Mouse (Mus musculus) embryonic fibroblast, embryonic 13.5 days (primary cell): ENCODE data around the gene Ccdc88b. TPM values are rescaled to one million over a fixed set of nuclear protein-coding genes. Genes with fewer than 3 reads are reported as not detected.
"Not testable (repeated sequence)": the region's sequence is repeated elsewhere in the genome, so short reads cannot be mapped to it uniquely, and the experiment has no call there.

Experiments
- H3K27ac ChIP-seq: 2 replicates; pipeline ENCODE4 v1.5.1; 2012; ENCODE audit warnings: low read length, control low read depth, inconsistent platforms; ENCODE audit not compliant: insufficient read depth
- H3K4me1 ChIP-seq: 2 replicates; pipeline ENCODE4 v1.6.1; 2011; ENCODE audit warnings: low read length; ENCODE audit not compliant: control insufficient read depth, insufficient read depth
- H3K4me3 ChIP-seq: 2 replicates; pipeline ENCODE4 v1.5.1; 2011; ENCODE audit warnings: mild to moderate bottlenecking, control low read depth, low read length; ENCODE audit not compliant: insufficient read depth
- CTCF ChIP-seq: IDR thresholded peaks from 2 replicates; pipeline ENCODE4 v1.5.1; 2011; ENCODE audit warnings: mild to moderate bottlenecking, control low read depth, low read length, moderate library complexity, borderline replicate concordance; ENCODE audit not compliant: insufficient read depth
- POLR2A ChIP-seq: IDR thresholded peaks from 2 replicates; pipeline ENCODE4 v1.6.1; 2011; ENCODE audit warnings: low read depth, mild to moderate bottlenecking, control low read depth, low read length, moderate library complexity
- polyA plus RNA-seq: library from polyadenylated mRNA; stranded (reverse); fragments of >200 nt; gene quantifications from 2 replicates; pipeline ENCODE4 v1.2.4, GENCODE M21; 2011; ENCODE audit warnings: low read depth; ENCODE audit not compliant: missing spikeins, insufficient read length

The Ccdc88b gene
- 0.18 TPM in 1 of 2 replicates, not detected in the other for polyA plus RNA-seq

DNA sequence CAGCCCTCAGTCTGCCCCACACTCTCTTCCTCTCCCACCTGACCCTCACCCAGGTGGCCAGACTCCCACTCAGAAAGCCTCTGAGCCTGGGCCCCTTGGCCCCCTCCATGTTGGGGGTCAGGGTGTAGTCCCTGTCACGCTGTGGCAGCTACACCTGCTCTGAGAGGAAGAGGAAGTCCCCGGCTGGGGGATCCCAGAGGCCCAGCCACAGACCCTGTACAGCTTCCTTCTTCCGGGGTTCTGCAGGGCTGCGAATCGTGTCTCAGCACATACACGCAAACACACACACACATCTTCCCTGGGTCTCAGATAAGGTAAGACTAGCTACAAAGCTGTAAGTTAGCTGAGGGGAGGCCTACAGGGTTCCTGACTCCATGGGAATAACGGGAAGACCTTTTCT lies at the start of gene Ccdc88b:
Ccdc88b (minus strand) TSS at position 181 of the 400 bp plus-strand sequence.
- Histone ChIP-seq H3K4me3 (no peak within 1 kb of the TSS), H3K4me1 (0 out of 2 replicates have a peak, but pooled peaks cover 2% of the 10 kb centered on the region), H3K27ac (no peak within 1 kb of the TSS)
- TF ChIP-seq POLR2A (no peak), CTCF (no peak)

DNA sequence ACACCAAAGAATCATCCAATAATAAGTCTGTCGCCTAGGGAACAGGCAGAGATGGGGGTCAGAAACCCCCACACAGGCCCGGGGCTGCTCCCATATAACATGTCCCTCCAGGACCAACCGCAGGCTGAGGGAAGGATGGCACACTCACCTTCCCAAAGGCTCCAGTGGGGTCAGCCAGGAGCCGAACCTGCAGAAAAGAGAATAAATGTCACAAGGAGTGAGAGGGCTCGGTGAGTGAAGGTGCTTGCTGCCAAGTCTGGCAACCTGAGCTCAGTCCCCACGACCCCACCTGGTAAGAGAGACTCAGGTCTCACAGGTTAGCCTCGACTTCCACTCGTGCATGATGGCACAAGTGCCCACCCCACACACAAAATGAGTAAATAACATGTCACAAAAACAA lies 49.1 kb upstream of the Ccdc88b start:
- no peak overlapping the region for H3K27ac ChIP-seq
- H3K4me3 ChIP-seq, result no peak overlapping the region
- TF ChIP-seq CTCF, result no peak
- no peak for TF ChIP-seq POLR2A
- H3K4me1 ChIP-seq, result no peaks in the 10 kb centered on the region; the same call in 1 of the 2 replicates

DNA sequence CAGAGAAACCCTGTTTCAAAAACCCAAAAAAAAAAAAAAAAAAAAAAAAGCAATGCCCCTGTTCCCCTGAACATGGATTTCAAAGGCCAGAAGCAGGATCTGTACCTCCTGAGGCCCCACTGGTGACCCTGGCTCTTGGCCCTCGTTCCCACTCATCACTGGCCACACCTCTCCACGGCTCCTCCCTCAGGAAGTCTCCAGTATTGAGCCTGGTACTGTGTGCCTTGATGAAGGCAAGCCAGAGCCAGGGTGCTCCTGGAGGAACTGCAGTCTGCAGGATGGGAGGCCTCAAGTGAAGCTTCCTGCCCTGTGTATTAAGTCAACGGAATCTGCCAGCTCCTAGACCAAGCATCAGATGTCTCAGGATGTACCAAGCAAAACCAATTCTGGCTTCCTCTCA lies 48.2 kb upstream of the Ccdc88b start:
- TF ChIP-seq CTCF (no peak), POLR2A (no peak)
- Histone ChIP-seq H3K4me1 (no peaks in the 10 kb centered on the region; the same call in 1 of the 2 replicates), H3K27ac (no peak overlapping the region), H3K4me3 (no peak overlapping the region)

DNA sequence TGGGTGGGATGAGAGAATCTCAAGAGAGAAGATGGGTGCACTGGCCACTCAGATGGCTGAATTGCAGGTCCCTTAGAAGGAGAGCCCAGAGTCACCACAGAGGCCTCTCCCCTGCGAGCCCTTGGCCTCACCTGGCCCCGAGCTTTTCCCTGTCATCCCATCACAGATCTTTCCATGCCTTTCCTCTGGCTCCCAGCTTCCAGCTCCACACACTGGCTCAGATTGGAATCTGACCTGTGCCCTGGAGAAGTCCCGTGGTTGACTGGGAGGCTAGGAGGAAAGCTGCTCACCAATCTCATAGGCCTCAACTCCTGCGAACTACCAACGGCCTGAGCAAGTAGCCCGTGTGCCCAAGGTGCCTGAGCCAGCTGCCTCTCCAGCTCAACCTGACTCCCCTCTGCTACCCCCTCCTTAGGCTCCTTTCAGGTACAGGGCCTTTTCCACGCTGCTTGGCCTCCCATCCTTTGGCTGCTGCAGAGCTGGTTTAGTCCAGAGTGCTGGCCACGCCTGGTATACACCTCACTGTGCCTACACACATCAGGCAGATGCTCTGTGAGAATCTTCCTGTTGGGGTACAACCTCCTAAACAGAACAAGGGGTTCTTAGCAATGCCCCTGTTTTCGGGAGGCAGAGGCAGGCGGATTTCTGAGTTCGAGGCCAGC lies 47.6 kb upstream of the Ccdc88b start:
- Histone ChIP-seq H3K4me1 (no peaks in the 10 kb centered on the region), H3K27ac (no peak overlapping the region), H3K4me3 (no peak overlapping the region)
- no peak for TF ChIP-seq CTCF
- no peak for TF ChIP-seq POLR2A

DNA sequence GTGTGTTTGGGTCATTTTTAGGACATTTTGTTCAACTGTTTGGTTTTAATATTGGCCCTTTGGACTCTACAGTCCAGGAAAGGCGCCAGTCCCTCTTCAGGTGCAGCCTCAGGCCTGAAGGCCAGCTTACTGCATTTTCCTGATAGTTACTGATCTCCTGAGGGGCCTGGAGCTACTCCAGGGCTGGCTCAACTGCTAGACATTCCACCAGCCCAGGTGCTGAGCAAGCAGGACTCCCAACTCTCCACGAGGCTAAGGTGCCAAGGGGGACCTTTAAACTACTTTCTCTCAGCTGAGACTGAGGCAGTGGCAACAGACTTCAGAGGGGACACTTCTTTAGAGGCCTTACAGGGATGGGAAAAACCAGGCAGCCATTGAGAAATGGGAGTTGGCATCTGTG lies 46.8 kb upstream of the Ccdc88b start:
- Histone ChIP-seq H3K4me1 (no peaks in the 10 kb centered on the region), H3K4me3 (no peak overlapping the region), H3K27ac (no peak overlapping the region)
- no peak for TF ChIP-seq POLR2A
- TF ChIP-seq CTCF, result no peak

DNA sequence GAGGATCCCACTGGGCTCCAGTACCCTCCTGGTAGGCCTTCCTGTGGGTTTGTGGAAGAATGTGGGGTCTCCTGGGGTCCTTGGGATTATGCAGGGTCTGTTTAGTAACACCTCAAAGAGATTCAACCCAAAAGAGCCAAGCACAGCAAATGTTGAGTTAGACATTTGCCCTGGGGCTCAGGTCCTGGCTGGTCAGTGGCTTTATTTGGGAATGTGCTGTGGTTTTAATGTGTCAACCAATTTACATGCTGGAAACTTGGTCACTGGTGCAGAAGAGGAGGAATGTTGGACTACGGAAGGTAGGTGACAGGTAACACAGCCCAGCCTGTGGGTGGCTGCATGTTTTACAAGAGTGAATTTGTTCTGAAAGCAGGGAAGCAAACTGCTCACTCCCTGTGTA lies 45.0 kb upstream of the Ccdc88b start:
- TF ChIP-seq POLR2A (no peak), CTCF (no peak)
- Histone ChIP-seq H3K4me1 (no peaks in the 10 kb centered on the region), H3K4me3 (no peak overlapping the region), H3K27ac (no peak overlapping the region)

DNA sequence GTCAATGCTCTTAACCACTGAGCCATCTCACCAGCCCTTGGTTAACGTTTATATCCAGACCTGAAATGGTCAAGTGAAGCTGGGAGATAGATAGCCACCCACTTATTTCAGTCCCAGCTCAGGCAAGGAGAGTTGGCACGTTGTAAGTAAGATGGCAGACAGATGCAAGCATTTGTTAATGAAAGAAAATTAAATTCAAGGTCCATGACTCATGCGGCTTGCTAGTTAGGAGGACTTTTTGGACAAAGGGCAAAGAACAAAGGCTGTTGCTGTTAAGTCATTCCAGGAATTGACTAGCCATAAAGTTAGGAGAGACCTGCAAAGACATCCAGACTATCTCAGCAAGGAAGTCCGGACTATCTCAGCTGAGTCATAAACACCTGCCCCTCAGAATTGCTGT lies 41.6 kb upstream of the Ccdc88b start:
- TF ChIP-seq POLR2A (no peak), CTCF (no peak)
- Histone ChIP-seq H3K4me3 (no peak overlapping the region), H3K27ac (no peak overlapping the region), H3K4me1 (no peaks in the 10 kb centered on the region)

DNA sequence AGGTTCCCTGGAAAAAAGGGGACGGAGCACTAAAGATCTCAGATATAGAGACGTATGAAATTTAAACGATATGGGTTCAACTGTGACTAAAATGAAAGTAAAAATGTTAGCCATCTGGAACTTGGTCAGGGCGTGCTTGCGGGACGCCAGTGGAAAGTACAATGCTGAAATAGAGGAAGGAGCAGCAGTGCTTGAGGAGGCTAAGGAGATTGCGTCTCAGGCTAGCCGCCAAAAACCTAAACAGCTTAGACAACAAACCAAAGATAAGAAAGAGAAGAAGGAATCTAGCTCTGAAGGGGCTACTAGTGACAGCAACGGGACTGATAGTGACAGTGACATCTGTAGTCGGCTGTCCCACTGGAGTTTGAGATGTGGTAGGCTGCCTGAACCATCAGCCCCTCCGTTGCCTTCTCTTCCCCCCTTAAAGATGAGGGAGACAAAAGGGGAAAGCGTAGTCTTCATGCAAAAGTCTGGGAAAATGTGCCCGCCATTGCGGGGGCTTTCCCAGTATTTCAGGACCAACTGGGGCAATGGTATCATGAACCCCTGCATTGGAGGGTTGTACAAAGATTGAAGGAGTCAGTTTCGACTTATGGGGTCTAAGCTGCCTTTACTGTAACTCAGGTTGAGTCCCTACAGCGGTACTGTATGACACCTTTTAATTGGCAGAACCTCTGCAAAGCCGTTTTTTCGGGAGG lies 37.7 kb upstream of the Ccdc88b start:
- not testable (repeated sequence) for H3K27ac ChIP-seq, H3K4me1 ChIP-seq, H3K4me3 ChIP-seq

DNA sequence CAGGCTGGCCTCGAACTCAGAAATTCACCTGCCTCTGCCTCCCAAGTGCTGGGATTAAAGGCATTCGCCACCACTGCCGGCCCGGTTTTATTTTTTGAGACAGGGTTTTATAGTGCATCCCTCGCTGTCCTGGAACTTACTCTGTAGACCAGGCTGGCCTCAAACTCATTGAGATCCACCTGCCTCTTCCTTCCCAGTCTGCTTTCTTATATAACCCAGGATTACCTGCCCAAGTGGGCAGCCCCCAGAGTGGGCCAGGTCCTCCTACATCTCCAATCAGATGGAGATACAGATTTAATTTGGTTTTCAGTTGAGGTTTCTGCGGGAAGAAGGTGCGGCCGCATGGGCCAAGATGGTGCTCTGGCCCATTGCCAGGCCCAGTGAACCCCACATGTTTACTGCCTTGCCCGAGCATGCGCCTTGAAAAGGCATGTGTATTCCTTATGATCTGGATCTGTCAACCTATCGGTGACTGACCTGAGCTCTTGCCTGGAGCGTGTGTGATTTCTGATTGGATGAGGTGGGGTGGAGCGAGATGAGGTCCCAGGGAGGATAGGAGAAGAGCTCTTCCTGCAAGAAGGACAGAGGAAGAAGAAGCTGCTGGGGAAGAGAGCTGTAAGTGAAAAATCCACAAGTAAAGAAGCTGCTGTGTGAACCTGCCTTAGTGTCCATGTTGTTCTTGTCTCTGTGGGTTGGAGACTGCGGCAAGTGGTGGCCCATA lies 35.9 kb upstream of the Ccdc88b start:
- Histone ChIP-seq H3K27ac (no peak overlapping the region), H3K4me3 (no peak overlapping the region)

DNA sequence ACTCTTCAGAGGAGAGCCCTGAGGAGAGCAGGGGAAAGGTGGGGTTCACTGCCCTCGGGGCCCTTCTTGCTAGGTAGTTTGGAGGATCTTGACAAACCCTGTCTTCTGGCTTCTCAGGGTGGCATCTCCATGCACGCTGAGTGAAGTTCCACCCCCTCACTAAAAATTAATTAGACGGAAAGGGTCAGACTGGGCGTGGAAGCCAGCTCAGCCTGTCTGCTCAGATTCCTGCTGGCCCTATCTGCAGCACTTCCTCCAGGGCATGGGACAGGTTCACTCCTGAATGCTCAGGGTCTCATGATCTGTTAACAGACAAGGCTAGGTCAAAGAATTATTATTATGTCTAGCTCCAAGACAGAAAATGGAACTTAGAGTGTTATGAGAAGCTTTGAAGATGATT lies 34.5 kb upstream of the Ccdc88b start:
- H3K27ac ChIP-seq, result no peak overlapping the region
- TF ChIP-seq CTCF (no peak), POLR2A (no peak)
- H3K4me1 ChIP-seq, result no peaks in the 10 kb centered on the region
- H3K4me3 ChIP-seq, result no peak overlapping the region

More for the DNA sequence above, 35.9 kb upstream of the Ccdc88b start:
- no peaks in the 10 kb centered on the region for H3K4me1 ChIP-seq
- TF ChIP-seq CTCF, result no peak
- TF ChIP-seq POLR2A, result no peak
